ENCODE assay signal across 9 mouse cellular contexts in the genomic region with DNA sequence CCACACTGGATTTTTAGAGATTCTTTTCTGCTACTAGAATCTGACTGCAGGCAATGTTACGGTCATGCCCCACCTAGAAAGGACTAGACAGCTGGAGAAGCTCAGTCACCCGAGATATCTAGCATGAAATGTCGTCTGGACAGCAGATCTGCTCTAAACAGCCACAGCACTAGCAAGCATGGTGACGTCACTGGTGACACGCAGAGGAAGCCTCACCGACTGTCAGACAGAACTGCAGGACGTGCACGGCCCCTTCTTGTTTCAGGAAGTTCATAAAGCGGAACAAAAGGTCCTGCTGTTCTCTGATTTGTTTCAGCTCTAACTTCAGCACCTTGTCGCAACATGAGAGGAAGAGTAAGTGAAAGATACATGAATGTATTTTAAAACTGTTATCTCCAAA. TPM values are rescaled to one million over a fixed set of nuclear protein-coding genes. Genes with fewer than 3 reads are reported as not detected.
DNase-seq lines count a peak whose midpoint lies in the region; ATAC-seq lines count a peak whose summit lies in the region.
"Had no signal": no experiment of that assay in that cellular context is flagged by ENCODE, and none has a peak within 500 bp of the region (broad histone marks: within the 10 kb centered on the region; RNA-seq: fewer than 3 reads in every experiment).

No protein-coding gene starts in this region.

- H3K4me1 ChIP-seq in forebrain, embryonic 14.5 days (ENCODE audit: control insufficient read depth, insufficient read depth, low read length): no peaks in the 10 kb centered on the region
- H3K4me1 ChIP-seq: neural tube, embryonic 12.5 days had no signal

- no peak overlapping the region for H3K4me2 ChIP-seq in forebrain, embryonic 14.5 days (ENCODE audit: low read length)
- H3K4me2 ChIP-seq: neural tube, embryonic 12.5 days had no signal

- H3K36me3 ChIP-seq in forebrain, embryonic 14.5 days (ENCODE audit: control insufficient read depth, insufficient read depth, low read length): peaks cover 28% of the 10 kb centered on the region

- no peak overlapping the region for H3K4me3 ChIP-seq in forebrain, embryonic 14.5 days (ENCODE audit: low read depth, low read length)
- H3K4me3 ChIP-seq: neural tube, embryonic 12.5 days had no signal

- no peak overlapping the region for H3K9ac ChIP-seq in forebrain, embryonic 14.5 days (ENCODE audit: low read length)
- H3K9ac ChIP-seq: neural tube, embryonic 12.5 days had no signal

- H3K27ac ChIP-seq in forebrain, embryonic 14.5 days (ENCODE audit: low read depth, low read length): no peak overlapping the region
- H3K27ac ChIP-seq: neural tube, embryonic 12.5 days had no signal

- H3K27me3 ChIP-seq in forebrain, embryonic 14.5 days (replicated peaks; ENCODE audit: control insufficient read depth, insufficient read depth, low read length): no peaks in the 10 kb centered on the region
- H3K27me3 ChIP-seq: neural tube, embryonic 12.5 days had no signal

- peak; percentile 8 to 19 for DNase-seq in adrenal gland, postnatal 36 days
- DNase-seq in adrenal gland, postnatal 4 days (ENCODE audit: low spot score in 2 of 2): no peak
- DNase-seq in right cerebral cortex, postnatal 14 days: peak; percentile 8
- no peak for DNase-seq in right cerebral cortex, adult 18-20 months
- peak; percentile 2 to 7 for DNase-seq in kidney, postnatal 36 days
- peak; percentile 10 to 61 for DNase-seq in natural killer cell, adult 2 months (ENCODE audit: low spot score in 2 of 2)
- no peak for DNase-seq in MN1 (ENCODE audit: low spot score)
- no peak for DNase-seq in forebrain, embryonic 14.5 days (ENCODE audit: low spot score)

- 87% methylated on average over 10 of the region's 10 CpGs for WGBS in forebrain, embryonic 14.5 days

- H3K9me3 ChIP-seq in forebrain, embryonic 14.5 days (replicated peaks; ENCODE audit: control insufficient read depth, low read length): no peaks in the 10 kb centered on the region
- H3K9me3 ChIP-seq: neural tube, embryonic 12.5 days had no signal

- ATAC-seq in forebrain, embryonic 14.5 days: no peak

RNA-seq across cellular contexts. Expression of a gene that starts 34.7 kb away (rescaled TPM):
- total RNA-seq in adrenal gland, postnatal 36 days (2021): 10 to 100 TPM; 44.5 to 59.5 TPM
- 10 to 100 TPM; 59.0 to 60.1 TPM for total RNA-seq in adrenal gland, postnatal 4 days (2021)
- 22.1 and 25.1 TPM in 2 replicates for polyA plus RNA-seq in forebrain, embryonic 14.5 days (2014; fragmentation: Nextera tagmentation; extraction: Ambion mirVana)

RNA-seq across cellular contexts. Expression of a gene that starts 52.3 kb away (rescaled TPM):
- total RNA-seq in adrenal gland, postnatal 36 days (2021): under 1 TPM in 1 of 2 experiments, not detected in 1; 0.73 TPM
- total RNA-seq in adrenal gland, postnatal 4 days (2021): 1 to 10 TPM in 1 of 2 experiments, under 1 TPM in 1; 0.73 to 1.3 TPM
- polyA plus RNA-seq in forebrain, embryonic 14.5 days (2014; fragmentation: Nextera tagmentation; extraction: Ambion mirVana): 0.50 and 0.89 TPM in 2 replicates

Comparison
In these comparisons a context has a peak if more than half of its experiments do, and no peak if none do; other contexts are left out.
1. DNase-seq: peak in adrenal gland, postnatal 36 days (2 of 2), right cerebral cortex, postnatal 14 days (single experiment), kidney, postnatal 36 days (2 of 2) and natural killer cell, adult 2 months (2 of 2); none in adrenal gland, postnatal 4 days (0 of 2), right cerebral cortex, adult 18-20 months (single experiment), MN1 (single experiment) and forebrain, embryonic 14.5 days (single experiment).